Mouse (Mus musculus) liver, postnatal 0 days (tissue): ENCODE measurements around the gene Olfr419.

ENCODE experiments used
- CTCF ChIP-seq: sonication (generic); IDR thresholded peaks from 2 replicates; pipeline ENCODE4 v1.5.1; 2016; ENCODE audit warnings: antibody characterized with exemption, low read depth
- EP300 ChIP-seq: IDR thresholded peaks from 2 replicates; pipeline ENCODE4 v1.6.1; 2016; ENCODE audit warnings: antibody characterized with exemption, low read depth, mild to moderate bottlenecking

- TF ChIP-seq CTCF, result no peak
- TF ChIP-seq EP300, result no peak
Observed at GRCm38 (mm10) chr1:174270643-174271042, 18.8 kb upstream of the Olfr419 start.
